Mouse (Mus musculus): ENCODE data around the gene Ech1. TPM values are rescaled to one million over a fixed set of nuclear protein-coding genes. Genes with fewer than 3 reads are reported as not detected.

Gene Ech1
- polyA plus RNA-seq, 1 experiment from 2014 or later: 96.5 TPM

GRCm38 (mm10) chr7:28870901-28871664, 46.1 kb downstream of the Ech1 start:
- no peaks in the 10 kb centered on the region for H3K36me3 ChIP-seq (ENCODE audit: inconsistent target)
- H3K79me2 ChIP-seq (ENCODE audit: inconsistent target): no peaks in the 10 kb centered on the region
- WGBS (ENCODE audit: missing documents): 70% methylated on average over 20 of the region's 24 CpGs
- no peak overlapping the region for H3K4me3 ChIP-seq (ENCODE audit: inconsistent target)
- H3K27ac ChIP-seq: no peak overlapping the region

GRCm38 (mm10) chr7:28874565-28874964, 49.5 kb downstream of the Ech1 start:
- Histone ChIP-seq H3K4me3 (ENCODE audit: inconsistent target) (no peak overlapping the region), H3K36me3 (ENCODE audit: inconsistent target) (no peaks in the 10 kb centered on the region), H3K79me2 (ENCODE audit: inconsistent target) (no peaks in the 10 kb centered on the region), H3K27ac (no peak overlapping the region)
- WGBS (ENCODE audit: missing documents): 94% methylated on average over 2 of the region's 2 CpGs

DNA sequence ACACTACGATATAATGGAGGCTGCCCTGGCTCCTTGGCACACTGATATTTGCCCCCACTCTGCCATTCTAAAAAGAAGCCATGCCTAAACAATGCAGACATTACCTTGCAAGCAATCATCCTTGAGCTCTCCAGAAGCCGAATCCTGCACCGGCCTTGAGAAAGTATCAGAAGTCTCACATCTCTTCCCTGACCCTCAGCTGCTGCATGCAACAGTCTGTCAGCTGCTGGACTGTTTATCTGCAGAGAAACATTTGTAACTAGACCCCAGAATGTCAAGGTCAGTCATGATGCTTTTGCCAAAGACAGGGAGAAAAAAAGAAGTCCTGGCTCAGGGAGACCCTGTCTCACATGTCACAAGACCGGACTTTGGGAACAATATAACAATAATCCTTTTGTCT, 51.1 kb downstream of the Ech1 start:
- H3K79me2 ChIP-seq (ENCODE audit: inconsistent target): no peaks in the 10 kb centered on the region
- no peak overlapping the region for H3K27ac ChIP-seq
- H3K4me3 ChIP-seq (ENCODE audit: inconsistent target): no peak overlapping the region
- H3K36me3 ChIP-seq (ENCODE audit: inconsistent target): no peaks in the 10 kb centered on the region
- WGBS (ENCODE audit: missing documents): 93% methylated on average over 3 of the region's 4 CpGs

DNA sequence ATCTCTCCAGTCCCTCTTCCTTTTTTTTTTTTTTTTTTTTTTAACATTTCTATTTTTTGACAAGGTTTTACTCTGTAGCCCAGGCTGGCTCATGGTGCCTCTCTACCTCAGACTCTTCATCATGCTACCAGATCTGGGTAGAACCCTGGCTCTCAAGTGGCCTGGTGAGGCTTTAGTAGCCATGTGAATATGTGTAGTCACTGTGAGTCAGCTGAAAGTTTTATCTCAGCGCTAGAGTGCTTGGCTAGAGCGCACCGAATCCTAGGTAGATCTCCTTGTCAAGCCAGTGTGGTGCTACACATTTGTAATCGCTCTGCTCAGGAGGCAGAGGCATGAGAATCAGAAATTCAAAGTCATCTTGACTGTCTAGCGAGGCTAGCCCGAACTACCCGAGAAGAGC, 52.1 kb downstream of the Ech1 start:
- Histone ChIP-seq H3K4me3 (ENCODE audit: inconsistent target) (no peak overlapping the region), H3K27ac (no peak overlapping the region), H3K79me2 (ENCODE audit: inconsistent target) (no peaks in the 10 kb centered on the region), H3K36me3 (ENCODE audit: inconsistent target) (no peaks in the 10 kb centered on the region)
- 88% methylated on average over 7 of the region's 7 CpGs for WGBS (ENCODE audit: missing documents)

DNA sequence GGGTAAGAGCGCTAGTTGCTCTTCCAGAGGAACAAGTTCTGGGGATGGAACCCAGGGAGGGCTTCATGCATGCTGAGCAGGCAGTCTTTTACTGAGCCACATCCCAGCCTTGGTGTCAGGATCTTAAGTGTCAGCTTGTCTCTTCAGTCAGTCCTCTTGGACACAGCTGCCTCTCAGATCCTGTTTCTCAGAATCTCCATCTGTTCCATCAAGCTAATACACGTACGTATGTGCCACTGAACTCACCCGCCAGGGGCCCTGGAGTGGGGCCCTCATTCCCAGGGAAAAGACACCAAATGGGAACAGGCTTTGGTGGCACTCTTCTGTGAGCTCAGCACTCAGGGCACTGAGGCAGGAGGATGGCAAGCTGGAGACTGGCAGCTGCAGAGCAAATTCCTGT, 52.8 kb downstream of the Ech1 start:
- Histone ChIP-seq H3K79me2 (ENCODE audit: inconsistent target) (no peaks in the 10 kb centered on the region), H3K36me3 (ENCODE audit: inconsistent target) (no peaks in the 10 kb centered on the region), H3K27ac (no peak overlapping the region), H3K4me3 (ENCODE audit: inconsistent target) (no peak overlapping the region)
- 100% methylated on average over 4 of the region's 4 CpGs for WGBS (ENCODE audit: missing documents)

- WGBS (ENCODE audit: missing documents): 91% methylated on average over 7 of the region's 7 CpGs
- Histone ChIP-seq H3K4me3 (ENCODE audit: inconsistent target) (no peak overlapping the region), H3K27ac (no peak overlapping the region), H3K79me2 (ENCODE audit: inconsistent target) (no peaks in the 10 kb centered on the region), H3K36me3 (ENCODE audit: inconsistent target) (no peaks in the 10 kb centered on the region)
Observed at GRCm38 (mm10) chr7:28879606-28880005, 54.6 kb downstream of the Ech1 start.

- H3K27ac ChIP-seq: no peak overlapping the region
- H3K4me3 ChIP-seq (ENCODE audit: inconsistent target): no peak overlapping the region
- 89% methylated on average over 10 of the region's 10 CpGs for WGBS (ENCODE audit: missing documents)
- no peaks in the 10 kb centered on the region for H3K79me2 ChIP-seq (ENCODE audit: inconsistent target)
- H3K36me3 ChIP-seq (ENCODE audit: inconsistent target): no peaks in the 10 kb centered on the region
Observed at GRCm38 (mm10) chr7:28880554-28880953, 55.5 kb downstream of the Ech1 start.

DNA sequence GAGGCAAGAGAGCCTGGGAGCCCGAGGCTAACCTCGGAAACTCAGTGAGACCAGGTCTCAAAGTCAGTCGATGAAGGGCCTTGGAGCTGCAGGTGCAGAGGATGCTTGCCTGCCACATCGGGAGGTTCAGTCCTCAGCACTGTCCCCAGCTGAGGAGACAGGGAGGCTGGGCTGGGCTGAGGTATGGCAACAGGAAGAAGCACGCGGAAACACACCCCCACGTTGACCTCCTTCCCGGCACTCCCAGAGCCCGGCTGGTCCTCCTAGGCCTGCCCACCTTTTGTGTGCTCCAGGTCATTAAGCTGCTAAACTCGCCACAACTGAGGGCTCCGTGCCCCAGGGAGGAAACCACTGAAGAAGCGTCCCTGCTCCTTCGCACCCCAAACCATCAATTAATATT, 56.2 kb downstream of the Ech1 start, which contains the start of gene Capn12:
TSS of gene Capn12 (plus strand) at position 224 of the 400 bp plus-strand sequence.
- Histone ChIP-seq H3K27ac (no peak within 1 kb of the TSS), H3K36me3 (ENCODE audit: inconsistent target) (no peaks in the 10 kb centered on the region), H3K79me2 (ENCODE audit: inconsistent target) (no peaks in the 10 kb centered on the region), H3K4me3 (ENCODE audit: inconsistent target) (no peak within 1 kb of the TSS)
- 59% methylated on average over 10 of the region's 13 CpGs for WGBS (ENCODE audit: missing documents)

Other genes with a start within 250 kb of the Ech1 start
- 24.6 to 26.8 TPM (median 25.5 TPM) in 3 replicates for gene Samd4b, start 227.1 kb upstream of the Ech1 start, polyA plus RNA-seq (2018)
- 7.4 to 9.1 TPM (median 7.5 TPM) in 3 replicates for gene Pak4, start 227.0 kb upstream of the Ech1 start, polyA plus RNA-seq (2018)
- gene Acp7, start 193.9 kb upstream of the Ech1 start, polyA plus RNA-seq (2018): not detected in 3 replicates
- gene Fbxo27, start 132.4 kb upstream of the Ech1 start, polyA plus RNA-seq (2018): not detected in 3 replicates
- 0.09 TPM in 1 of 3 replicates, not detected in the others for gene Fbxo17, start 108.4 kb upstream of the Ech1 start, polyA plus RNA-seq (2018)
- 30.6 to 48.9 TPM (median 42.1 TPM) in 3 replicates for gene Mrps12, start 83.4 kb upstream of the Ech1 start, polyA plus RNA-seq (2018)
- gene Sars2, start 83.2 kb upstream of the Ech1 start, polyA plus RNA-seq (2018): 4.6 to 7.1 TPM (median 5.6 TPM) in 3 replicates
- not detected in 3 replicates for gene Ccer2, start 69.0 kb upstream of the Ech1 start, polyA plus RNA-seq (2018)
- 103 to 230 TPM (median 168 TPM) in 3 replicates for gene Sirt2, start 58.5 kb upstream of the Ech1 start, polyA plus RNA-seq (2018)
- 29.5 to 40.8 TPM (median 37.9 TPM) in 3 replicates for gene Nfkbib, start 57.7 kb upstream of the Ech1 start, polyA plus RNA-seq (2018)
- gene Rinl, start 36.2 kb upstream of the Ech1 start, polyA plus RNA-seq (2018): 21.6 to 44.7 TPM (median 44.4 TPM) in 3 replicates
- 170 to 242 TPM (median 175 TPM) in 3 replicates for gene Hnrnpl, start 16.7 kb upstream of the Ech1 start, polyA plus RNA-seq (2018)
- 0.96 to 1.1 TPM (median 1.1 TPM) in 3 replicates for gene Lgals4, start 8.6 kb downstream of the Ech1 start, polyA plus RNA-seq (2018)
- not detected in 3 replicates for gene Lgals7, start 38.6 kb downstream of the Ech1 start, polyA plus RNA-seq (2018)
- 0.22 TPM in 1 of 3 replicates, not detected in the others for gene Capn12, start 56.2 kb downstream of the Ech1 start, polyA plus RNA-seq (2018)
- 117 to 186 TPM (median 183 TPM) in 3 replicates for gene Actn4, start 137.1 kb downstream of the Ech1 start, polyA plus RNA-seq (2018)
- 201 to 248 TPM (median 241 TPM) in 3 replicates for gene Eif3k, start 156.6 kb downstream of the Ech1 start, polyA plus RNA-seq (2018)
- gene Map4k1, start 156.8 kb downstream of the Ech1 start, polyA plus RNA-seq (2018): 3.7 to 5.2 TPM (median 4.7 TPM) in 3 replicates